Mouse (Mus musculus): ENCODE measurements at regions not wholly inside any gene's neighbourhood (a gene's known extent, or its start where the extent isn't known, plus 50 kb on each side); places are given as distances from the start of the nearest gene placed in this dataset.

DNA sequence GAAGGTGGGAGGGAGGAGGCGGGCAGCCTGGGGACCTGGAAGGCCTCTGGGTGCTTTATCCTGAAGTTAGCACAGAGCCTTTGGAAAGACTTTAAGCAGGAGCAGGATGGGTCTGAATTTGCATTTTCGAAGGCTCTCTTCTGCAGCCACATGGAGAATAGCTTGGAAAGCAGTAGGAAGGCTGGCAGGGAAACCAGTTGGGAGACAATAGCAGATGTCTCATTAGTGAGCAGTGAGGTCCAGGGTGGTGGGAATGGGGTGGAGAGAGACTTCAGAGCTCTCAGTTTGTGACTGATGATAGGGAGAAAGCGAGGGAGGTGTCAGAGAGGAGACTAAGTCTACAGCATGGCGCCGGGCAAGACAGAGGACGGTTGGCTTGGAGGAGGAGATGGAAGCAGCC is 199.1 kb downstream of the Cbln1 start:
- DNase-seq (ENCODE audit: low spot score), result no peak

DNA sequence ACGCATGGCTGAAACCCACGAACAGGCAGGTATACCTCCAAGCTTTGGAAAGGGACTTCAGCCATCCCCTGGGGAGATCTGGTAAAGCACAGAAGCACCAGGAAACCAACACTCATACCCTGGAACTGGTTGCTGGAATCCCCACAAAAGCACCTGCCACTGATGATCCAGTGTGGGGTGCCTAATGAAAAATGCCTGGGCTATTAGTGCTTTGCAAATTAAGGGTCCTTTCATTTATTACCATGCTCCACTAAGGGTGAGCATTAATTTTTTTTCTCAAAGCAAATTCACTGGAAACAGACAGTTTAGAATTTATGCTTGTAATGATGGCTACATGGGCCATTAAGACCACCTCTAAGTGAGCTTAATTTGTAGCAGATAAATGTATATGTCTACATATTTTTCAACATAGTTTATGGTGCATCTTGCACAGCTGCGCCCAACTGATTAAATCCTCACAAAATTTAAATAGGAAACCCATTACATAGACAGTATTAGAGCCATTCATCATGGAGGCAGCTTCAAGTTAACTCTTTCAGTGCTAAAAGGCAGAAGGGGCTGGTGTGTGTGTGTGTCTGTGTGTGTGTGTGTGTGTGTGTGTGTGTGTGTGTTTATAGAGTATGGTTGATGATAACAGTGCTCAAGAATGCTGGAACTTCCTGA is 201.8 kb downstream of the Cbln1 start:
- DNase-seq (ENCODE audit: low spot score), result no peak

DNA sequence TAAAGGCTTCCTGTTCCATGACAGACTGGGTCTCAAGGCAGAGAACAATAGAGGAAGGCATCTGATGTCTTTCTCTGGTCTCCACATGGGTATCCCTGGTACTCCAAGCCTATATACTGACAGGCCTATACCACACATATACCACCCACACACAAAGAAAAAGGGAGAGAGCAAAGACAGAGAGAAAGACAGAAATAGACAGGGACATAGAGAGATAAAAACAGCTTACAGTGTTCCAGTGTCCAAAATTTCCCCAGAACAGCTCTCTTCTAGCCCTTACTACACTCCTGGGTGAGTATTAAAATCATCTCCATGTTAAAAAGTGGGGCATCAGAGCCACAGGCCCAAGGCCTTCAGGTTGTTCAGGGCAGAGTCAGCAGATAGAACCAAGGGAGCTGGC is 204.2 kb downstream of the Cbln1 start:
- DNase-seq (ENCODE audit: low spot score), result no peak

DNA sequence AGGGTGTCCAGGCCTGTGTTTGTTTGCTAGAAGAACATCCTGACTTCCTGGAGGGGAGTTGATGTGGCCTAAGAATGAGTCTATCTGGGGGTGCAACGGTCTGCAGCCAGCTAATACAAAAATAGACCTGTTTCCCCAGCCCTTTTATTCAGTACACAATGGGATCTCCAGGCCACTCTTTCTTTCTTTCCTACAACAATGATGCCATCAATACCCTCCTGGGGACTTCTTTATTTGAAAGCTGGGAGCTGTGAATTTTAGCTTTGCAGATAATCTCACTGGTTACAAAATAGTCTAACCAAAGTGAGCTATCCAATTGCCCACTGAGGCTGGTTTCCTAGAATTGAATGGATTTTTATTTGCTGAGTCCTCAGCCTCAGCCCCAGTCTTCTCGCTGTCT is 207.4 kb downstream of the Cbln1 start:
- DNase-seq (ENCODE audit: low spot score), result no peak

DNA sequence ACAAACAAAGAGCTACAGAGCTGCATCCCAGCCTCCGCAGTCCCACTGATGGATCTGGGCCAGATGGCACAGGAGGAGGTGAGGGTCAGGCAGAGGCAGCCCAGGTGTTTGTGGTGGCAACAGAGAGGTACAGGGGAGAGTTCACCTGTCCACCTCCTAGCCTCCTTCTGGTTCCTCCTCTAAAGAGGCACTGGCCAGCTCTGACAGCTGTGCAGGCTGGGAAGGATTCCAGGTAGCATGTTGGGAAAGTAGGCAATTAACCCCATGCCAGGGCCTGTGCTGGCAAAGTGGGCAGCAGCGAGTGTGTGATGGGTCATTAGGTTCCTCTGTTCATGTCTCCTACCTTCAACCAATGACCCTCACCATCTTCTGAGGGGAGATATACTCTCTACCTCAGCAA is 212.1 kb downstream of the Cbln1 start:
- DNase-seq (ENCODE audit: low spot score), result no peak

DNA sequence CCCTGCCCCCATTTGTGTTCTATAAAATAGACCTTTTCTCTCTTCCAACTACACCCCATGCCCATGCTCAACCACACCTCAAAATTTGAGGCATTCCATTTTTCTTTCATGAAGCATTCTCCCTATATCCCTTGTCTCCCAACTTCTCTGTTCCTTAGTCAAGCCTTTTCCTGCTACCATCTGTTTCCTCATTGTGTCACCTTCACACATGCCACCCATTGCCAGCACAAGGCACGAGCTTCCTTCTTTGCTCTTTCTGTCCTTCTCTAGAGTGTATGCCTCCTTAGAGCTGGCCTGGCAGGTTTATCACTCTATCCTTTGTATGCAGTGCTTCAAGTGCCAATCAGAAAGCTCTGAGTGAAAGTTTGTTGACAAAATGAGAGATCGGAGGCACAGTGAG is 229.7 kb downstream of the Cbln1 start:
- no peak for DNase-seq (ENCODE audit: low spot score)

DNA sequence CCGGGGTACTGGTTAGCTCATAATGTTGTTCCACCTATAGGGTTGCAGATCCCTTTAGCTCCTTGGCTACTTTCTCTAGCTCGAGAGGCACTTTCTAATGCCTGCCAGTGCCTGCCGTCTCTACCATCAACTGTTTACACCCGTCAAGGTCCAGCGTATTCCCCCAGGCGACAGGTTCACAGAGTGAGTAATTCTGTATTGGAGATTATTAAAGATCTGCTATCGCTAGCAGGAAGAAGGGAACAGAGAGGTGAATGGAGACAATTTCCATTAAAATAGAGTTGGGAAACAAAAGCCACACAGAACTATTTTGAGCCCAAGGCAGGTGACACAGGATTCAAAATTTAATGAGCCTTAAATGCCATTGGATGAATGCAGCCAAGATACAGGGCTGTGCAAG is 235.2 kb downstream of the Cbln1 start:
- no peak for DNase-seq (ENCODE audit: low spot score)

DNA sequence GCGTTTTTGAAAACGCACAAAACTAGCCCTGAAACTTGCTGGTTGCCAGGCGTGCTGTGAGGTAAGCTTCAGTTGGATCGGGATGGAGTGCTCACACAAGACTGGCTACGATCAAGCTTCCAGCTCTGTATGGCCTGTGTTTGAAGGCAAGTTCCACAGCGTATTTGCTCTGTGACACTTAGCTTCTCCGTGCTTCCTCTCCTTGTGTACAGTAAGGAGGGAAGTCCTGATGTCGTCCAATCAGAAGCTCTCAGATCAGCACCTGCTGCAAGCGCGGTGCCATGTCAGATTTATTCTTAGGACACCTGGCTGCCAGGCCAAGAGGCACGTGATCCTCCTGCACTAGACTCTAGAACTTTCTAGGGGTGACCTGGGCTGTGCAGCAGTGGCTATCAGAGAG is 236.0 kb downstream of the Cbln1 start:
- DNase-seq (ENCODE audit: low spot score), result no peak

DNA sequence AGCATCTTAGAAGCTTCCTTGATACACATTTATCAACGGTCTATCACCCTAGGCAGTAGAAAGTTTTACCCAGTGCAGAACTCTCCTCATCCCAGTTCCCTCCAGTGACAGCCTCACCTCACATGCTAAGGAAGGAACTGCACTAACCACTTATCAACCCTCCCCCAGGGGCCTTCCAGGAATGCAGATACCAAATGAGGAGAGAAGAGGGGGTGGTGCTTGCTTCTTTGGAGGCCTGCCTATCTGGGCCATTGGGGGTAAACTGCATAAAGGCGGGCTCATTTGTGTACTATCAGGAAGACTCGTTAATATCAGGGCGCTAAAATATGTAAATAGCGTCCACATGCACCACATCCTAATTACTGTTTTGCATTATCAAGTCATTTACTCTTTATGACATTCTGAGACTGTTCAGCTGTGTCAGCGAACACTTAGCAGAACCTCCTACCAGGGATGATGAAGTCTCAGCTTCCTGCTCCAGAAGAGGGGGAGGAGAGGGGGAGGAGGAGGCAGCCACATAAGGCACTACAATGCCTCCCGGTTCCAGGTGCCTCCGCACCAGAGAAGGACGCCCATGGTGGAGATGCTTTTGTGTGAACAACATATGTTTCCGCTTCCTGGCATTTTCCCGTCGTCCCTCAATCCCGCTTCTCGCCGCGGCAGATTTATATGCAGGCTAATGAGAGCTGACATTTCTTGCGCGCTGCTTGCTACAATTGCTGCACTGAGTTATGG is 236.9 kb downstream of the Cbln1 start:
- peak; percentile 11 for DNase-seq (ENCODE audit: low spot score)

DNA sequence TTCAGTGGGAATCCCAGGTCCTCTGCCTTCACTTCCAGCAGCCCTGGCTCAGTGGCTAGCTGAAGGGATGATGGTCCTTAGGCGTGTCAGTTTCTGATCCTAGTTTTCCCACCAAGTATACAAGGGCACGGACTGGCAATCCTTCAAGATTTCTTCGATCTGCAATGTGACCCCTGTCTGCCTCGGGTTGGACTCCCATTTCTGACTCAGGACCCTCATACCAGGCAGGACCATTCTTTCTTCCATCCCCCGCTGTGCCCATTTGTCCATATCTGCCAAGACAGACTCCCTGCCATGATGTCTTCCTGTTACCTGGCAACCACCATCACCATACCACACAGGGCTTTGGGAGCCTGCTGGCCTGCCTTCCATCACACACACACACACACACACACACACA is 238.1 kb downstream of the Cbln1 start:
- no peak for DNase-seq (ENCODE audit: low spot score)

DNA sequence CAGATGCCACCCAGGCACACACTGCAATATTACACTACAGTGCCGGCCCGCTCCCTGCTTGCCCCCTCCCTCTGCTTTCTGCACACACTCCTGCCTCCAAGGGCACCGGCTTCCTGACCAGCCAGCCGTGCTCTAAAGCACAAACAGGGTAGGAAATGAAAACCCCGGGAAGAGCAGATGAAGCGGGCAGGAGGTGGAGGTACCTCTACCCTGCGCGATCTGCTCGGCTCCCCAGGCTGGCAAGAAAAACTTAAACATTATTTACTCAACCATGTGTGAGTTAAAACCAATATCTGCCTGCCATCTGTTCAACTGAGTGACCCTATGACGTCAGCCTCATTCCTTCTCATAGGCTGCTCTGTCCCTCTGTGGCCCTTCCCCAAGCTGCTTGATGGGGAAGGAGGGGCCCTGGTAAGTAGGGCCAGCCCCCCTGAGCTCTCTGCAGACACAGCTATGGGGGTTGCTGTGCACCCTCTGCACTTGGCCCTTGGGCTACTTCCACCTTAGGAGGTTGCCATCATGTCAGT is 238.5 kb downstream of the Cbln1 start:
- DNase-seq (ENCODE audit: low spot score), result no peak

DNA sequence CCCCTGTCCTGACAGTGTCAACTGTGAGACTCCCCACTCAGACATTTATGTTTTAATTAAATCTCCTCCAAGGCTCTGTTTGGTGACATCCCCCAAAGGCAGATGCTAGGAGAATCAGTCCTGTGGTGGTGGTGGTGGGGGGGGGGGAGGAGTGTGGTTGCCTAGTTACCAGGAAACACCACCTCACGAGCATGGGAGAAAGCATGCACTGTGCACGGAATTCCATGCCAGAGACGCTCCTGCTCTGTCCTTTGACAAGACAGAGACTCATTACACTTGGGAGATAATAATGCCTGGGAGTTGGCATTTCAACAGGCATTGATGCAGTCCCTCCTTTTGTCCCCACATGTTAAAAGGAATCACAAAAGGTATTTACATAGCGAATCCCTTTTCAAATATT is 240.6 kb downstream of the Cbln1 start:
- no peak for DNase-seq (ENCODE audit: low spot score)

DNA sequence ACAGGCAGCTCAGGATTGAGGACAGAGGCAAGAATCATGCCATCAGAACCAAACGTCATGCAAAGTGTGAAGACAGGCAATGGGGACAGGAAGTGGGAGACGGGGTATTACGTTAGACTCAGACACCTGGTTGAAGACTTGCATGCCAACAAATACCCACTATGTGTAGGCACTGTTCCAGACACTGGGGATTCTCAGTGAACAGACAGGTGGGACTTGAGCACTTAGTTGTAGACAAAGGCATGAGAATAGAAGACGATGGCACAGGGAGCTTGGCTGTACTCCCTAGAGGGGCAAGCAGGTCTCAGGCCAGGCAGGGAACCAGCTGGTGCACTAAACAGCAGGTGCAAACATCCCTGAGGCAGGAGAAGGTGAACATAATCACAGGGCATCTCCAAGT is 242.3 kb downstream of the Cbln1 start:
- no peak for DNase-seq (ENCODE audit: low spot score)

DNA sequence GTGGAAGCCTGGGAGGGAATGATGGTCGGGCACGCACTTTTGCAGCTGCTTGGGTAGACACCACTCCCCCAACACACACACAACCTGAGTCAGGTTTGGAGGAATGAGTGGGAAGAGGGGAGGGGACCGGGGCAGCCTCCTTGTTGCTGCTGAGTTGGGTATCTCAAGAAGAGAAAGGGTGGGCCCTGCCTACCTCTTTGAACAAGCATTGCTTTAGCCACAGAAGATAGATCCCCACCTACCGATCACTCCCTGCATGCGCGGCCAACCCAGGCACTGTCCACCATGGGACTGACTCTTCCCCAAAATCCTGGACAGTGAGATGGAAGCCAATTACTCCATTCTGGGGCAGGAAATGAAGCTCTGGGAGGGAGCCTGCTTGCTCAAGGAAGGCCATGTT is 243.2 kb downstream of the Cbln1 start:
- DNase-seq (ENCODE audit: low spot score), result no peak

DNA sequence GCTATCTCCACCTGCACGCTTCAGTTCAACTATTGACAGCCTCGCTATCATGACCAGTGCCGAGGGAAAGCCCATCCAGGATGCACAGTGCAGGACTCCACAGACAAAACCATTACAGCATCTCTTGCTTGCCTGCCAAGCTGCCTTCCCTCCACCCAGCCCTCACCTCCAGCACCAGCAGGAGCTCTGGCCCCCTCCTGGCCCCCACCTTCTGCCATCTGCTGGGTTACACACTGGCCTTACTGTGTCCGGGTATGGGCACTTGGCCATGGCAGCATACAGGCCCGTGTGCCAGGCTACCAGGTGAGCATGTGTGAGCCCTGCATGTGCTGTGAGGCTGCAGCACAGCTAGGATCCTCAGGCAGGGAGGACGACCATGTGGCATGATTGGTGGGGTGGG is 243.6 kb downstream of the Cbln1 start:
- no peak for DNase-seq (ENCODE audit: low spot score)

DNA sequence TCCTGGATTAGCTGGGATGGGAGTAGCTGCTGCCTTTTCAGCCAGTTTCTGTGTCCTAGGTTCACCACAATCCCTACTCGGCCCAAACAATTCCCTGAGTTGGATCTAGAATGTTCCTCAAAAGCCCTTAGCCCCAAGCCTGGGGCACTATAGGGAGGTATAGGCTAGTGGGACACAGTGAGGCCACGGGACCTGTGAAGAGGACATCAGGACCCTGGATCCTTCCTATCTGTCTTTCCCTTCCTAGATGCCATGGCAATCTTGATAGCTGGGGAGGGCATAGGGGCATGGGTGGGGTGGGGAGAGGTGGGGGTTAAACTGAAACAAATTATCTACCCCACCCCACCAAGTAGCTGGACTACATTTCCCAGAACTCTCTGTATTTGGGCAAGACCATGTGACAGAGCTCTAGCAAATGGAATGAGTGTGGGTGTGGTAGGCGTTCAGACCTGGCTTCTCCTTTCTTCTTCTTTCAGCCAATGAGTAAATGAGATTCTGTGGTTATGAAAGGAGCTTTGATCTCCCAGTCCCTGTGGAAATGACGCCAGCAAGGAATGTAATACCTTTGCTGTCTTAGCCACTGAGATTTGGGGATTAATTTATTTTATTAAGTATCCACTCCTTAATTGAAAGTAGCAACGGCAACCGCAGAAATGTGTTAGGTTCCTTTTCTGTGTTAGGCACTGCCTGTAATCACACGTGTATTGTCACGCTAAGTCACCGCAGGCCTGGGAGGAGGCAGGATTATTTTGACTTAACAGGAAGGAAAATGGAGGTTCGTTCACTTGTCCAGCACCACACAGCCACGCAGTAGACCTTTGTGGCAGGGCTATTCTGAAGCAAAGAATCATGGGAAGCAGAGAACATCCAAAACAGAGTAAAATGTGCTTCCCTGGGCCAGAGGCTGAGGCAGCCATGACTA is 246.6 kb downstream of the Cbln1 start:
- no peak for DNase-seq (ENCODE audit: low spot score)

DNA sequence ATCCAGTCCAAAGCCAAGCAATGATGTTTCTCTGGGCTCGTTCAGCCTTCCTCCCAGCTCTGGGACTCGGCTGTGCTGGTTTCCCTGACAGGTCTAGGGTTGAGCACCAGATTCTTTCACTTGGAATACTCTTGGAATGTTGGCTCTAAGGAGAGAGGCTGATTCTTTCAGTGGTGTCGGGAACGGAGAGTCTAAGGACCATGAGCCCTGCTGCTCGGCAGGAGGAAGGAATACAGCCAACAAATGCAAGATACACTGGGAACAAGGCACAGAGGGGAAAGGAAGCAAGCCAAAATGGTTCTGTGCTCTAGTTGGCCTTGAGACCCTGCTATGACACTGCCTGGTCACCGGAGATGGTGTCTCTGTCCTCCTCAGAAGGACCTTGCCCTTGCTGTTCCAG is 251.8 kb downstream of the Cbln1 start:
- no peak for DNase-seq (ENCODE audit: low spot score)

DNA sequence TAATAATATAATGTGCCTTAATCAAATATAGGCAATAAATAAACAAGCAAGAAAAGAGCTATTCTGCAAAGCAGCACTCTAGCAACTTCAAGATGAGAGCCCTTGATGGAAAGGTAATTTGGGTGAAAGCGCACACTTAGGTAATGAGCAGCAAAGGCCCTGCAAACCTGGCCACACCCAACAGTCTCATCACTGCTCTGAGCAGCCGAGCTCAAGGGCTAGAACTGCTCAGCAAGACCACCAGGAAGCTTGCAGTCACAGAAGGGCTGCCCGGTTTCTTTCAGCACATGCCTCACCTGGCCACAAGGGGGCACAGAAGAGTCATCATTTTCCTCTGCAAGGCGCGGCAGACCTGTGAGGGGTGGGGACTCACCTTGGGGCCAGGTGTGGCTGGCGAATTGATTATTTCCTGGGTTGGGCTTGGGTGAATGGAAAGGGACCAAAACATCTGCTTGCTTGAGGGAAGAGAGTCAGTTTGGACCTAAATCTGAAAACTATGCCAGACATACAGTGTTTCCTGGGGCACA is 253.4 kb downstream of the Cbln1 start:
- DNase-seq (ENCODE audit: low spot score), result peak; percentile 27

DNA sequence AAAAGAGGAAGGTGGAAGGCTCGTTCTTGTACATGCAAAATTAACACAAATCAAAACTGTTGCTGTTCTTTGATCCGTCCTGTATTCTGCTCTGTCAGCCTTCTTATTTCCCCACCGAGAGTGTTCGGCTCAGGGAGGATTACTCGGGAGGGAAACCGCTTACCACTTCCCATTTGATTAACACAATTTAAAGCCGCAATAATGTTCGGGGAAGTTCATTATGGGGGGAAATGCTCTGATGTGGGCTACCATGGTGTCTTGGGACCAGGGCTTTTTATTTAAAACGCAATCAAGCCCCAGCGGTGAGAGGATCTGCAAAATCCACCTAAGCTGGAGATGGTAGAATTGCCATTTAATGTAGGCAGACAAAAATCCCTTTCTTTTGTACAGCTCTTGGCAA is 257.4 kb downstream of the Cbln1 start:
- no peak for DNase-seq (ENCODE audit: low spot score)

DNA sequence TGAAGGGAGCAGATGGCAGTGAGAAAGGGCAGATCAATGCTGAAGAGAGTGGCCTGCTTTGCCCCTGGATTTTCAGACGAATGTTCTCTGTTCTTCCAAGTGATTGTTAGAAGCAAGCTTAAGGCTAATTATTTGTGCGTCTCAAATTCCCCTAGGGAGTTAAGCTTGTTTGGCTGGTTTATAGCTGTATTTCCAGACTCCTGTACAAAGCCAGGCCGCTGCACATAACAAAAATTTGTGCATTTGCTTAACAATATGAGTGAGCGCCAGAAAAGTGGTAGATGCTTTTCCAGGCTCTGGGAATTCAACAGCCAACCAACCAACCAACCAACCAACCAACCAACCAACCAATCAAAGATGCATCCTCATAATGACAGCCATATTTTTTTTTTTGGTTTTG is 261.9 kb downstream of the Cbln1 start:
- DNase-seq (ENCODE audit: low spot score), result no peak

DNA sequence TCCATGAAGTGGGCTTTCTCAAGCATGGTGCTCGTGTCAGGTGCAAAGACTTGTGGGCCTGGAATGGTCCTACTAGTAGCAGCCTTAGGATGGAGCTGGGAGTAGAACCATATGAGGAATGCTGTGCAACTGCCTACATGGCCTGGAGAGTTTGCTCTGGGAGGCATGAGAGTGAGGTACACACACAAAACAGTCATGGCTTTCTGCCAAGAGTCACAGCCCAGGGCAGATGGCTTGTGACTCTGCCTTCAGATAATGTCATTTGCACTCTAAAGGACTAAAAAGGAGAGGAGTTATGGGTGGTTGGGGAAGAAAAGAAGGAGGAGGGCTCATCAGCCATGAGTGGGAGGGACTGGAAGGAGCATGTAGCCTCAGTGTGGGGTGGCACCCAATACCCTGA is 263.1 kb downstream of the Cbln1 start:
- DNase-seq (ENCODE audit: low spot score), result no peak

DNA sequence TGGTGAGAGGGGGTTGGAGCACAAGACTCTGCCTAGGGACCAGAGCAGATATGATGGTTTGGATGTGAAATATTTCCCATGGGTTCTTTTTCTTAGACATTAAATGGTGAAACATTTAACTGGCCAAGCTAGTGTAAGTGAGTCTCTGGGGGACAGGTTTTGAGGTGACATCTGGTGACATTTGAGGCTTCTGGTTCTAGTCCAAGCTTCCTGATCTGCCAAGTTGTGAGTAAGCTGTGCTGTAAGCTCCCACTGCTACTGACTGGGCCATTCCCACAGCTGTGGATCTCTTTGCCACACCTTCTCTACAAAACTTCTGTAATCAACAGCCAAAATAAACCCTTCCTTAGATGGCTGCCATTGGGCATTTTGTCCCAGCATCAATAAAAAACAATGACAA is 264.4 kb downstream of the Cbln1 start:
- DNase-seq (ENCODE audit: low spot score), result no peak

Data from yolk sac, embryonic 10.5 days (tissue).